Mouse (Mus musculus): Measurements from ENCODE around the gene Ifnl2.
A peak's percentile ranks its signal among the peaks of the same experiment; 100 is the strongest.
"Not testable (repeated sequence)": the region's sequence is repeated elsewhere in the genome, so short reads cannot be mapped to it uniquely, and the experiment has no call there.

The Ifnl2 gene

DNA sequence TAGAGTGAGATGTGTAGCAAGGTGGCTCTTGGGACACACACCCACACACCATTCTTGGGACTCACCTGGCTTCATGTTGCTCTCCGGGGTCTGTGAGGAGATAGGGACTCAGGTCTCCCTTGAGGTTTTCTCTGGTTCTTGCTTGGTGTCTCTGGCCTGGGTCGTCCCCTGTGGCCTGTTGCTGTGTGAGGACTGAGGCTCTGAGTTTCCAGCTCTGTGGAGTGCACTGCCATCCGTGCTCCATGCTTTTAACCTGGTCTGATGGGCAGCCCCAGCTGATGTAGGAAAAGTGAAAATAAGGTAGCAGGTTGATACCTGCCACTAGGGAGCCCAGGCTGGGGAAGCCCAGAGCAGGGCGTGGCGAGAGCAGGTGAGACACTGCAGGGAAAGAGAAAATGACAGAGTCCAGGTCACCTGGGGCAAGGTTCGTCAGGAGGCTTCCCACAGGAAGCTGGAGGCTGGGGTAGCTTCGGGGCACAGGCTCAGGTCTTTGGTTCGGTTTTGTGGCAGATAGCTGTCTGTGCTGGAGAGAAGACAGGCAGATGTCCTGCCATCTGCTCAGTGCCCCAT, at the start of gene Ifnl2:
Gene Ifnl2, minus strand, starts transcription at position 51 of the 570 bp plus-strand sequence.
- not testable (repeated sequence) for DNase-seq (ENCODE audit: low spot score in 2 of 2)

DNA sequence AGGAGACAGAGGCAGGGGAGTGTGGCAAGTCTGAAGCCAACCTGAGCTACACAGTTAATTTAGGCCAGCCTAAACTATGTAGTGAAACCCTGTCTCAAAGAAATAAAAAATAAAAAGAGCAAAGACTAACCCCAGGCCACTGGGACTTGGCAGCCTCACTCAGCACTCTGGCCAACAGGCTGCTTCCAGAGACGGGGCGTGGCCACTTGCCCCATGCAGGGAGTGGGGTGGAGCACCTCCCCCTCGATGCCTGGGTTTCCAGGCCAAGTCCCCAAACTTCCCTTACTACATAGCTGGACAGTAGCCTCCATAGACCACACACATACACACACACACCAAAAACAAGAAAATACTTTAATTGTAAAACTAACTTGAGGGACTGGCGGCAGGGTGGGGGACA, 48.2 kb upstream of the Ifnl2 start:
- no peak for DNase-seq (ENCODE audit: low spot score in 2 of 2)

DNA sequence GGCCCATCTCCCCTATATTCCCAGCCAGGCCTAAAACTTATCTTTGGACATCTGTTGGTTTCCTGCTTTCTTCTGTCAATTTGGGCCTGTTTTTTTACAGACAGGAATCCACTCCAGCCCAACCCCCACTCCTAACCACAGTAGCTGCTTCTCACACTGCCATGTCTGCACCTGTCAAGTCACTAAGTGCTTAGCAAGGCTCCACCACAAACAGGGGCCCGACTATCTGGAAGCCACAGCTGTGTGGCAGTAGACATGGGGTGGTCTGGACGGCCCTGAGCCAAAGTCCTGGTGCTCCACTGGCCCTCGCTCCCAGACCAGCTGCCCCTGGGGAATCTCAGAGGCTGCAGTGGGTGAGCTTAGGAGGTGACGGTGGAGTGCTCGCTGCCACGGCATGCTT, 47.5 kb upstream of the Ifnl2 start:
- DNase-seq (ENCODE audit: low spot score in 2 of 2): no peak

DNA sequence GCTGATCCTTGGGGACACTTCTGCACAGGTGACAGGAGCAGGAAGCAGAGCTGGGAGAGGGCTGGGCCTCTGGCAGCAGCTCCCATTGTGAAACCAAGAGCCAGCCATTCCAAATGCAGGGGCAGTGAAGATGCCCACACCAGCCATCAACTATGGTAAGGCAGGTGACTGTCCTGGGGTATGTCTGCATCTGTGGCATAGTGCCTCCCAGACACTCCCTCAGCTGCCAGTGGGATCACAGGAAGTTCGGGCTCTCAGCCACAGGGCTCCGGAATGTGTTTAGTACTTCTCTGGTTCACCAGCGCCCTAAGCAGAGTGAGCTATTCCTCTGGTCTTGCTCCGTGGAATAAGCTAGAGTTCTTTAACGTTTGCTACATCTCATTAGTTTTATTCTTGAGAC, 46.8 kb upstream of the Ifnl2 start:
- DNase-seq (ENCODE audit: low spot score in 2 of 2): no peak

DNA sequence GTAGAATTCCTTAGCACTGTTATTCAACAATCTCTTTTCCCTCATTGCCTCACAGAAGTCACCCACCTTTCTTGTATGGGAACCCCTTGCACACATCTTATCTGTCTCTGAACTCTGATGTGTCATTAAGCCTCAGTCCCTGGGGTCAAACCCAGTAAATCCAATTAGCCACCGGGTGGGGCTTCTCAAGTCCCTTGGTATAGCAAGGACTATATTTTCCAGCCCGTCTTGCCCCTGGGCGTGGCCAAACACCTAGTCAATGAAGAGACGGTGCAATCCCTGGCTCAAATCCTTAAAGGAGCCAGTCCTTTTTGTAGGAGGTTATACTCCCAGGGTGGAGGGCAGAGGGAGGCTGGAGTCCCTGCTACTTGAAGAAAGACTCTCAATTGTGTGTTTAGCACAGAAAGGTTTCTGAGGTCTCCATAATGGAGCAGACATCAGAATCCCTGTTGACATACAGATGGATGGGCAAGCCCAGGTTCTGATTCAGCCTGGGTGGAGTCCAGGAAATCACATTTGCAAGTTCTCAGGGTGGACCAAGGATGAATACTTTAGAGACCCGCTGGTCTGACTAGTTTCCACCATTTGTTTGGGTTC, 45.8 kb upstream of the Ifnl2 start:
- no peak for DNase-seq (ENCODE audit: low spot score in 2 of 2)

DNA sequence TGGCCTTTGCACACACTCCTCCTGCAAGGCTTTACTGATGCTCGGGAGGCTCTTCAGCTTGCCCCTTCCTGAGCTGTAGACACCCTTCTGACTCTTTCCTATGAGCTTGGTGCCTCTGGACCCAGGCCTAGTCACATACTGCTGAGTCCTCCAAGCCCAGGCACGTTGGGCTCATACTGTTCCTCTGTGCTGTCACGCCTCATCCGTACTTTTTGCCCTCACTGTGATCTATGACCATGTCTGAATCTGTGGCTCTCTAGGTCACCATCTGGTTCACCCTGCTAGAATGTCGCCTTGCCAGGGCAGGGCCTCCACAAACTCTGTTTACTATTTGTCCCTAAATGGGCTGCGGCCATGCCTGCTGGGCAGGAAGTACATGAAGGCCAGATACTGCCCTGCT, 42.8 kb upstream of the Ifnl2 start:
- DNase-seq (ENCODE audit: low spot score in 2 of 2): no peak

DNA sequence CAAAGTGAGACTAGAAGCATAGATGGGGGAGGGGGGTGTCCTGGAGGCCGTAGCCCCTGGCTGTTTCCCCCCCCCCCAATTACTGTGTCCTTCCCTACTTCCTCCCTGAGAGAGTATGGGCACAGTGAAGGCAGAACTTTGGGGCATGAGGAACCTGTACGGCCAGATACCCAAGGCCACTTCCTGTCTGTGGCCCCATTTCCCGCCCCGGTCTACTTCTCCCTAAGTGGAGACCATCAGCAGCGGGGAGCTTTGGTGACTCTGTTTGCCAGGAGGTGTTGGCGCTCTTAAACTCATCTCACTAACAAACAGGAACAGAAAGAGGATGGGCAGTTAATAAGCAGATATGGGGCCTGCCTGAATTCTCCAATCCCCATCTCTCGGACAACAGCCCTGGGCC, 37.4 kb upstream of the Ifnl2 start:
- DNase-seq (ENCODE audit: low spot score in 2 of 2): no peak

DNA sequence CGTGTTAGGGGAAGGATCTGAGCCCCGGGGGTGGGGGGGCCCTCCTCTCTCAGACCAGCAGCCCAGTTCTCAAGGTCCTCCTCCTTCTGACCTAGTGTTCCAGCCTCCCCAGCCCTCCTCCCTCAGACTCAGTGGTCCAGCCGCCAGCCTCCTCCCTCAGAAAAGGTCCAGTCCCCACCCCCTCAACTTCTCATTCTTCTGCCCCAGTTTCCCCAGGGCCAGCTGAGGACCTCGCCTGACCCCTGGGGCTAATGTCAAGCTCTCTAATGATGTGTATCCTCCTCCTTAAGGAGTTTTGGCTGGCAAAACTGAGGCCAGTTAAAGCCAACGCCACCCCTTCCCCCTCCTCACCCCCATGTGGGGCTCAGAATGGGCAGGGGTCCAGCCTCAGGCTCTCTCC, 36.9 kb upstream of the Ifnl2 start, which contains the start of gene Nccrp1:
Gene Nccrp1, minus strand, starts transcription at position 101 of the 400 bp plus-strand sequence.
- no peak for DNase-seq (ENCODE audit: low spot score in 2 of 2)

DNA sequence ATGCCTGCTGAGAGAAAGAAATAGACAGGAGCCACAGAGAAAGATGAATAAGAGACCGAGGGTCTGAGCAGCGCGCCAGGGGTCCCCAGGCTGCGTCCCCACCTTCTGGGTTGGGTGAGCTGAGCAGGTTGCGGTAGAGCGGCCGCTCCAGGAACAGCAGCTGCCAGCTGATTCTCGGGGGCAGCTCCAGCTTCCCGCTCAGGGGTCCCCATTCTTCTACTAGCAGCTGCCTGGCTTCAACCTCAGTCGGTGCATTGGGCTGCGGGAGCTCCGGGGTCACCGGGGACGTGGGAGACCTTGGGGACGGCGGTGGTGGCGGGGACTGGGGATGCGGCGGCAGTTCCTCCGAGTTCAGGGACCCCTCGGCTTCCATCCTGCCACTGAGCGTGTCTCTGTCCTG, 36.4 kb upstream of the Ifnl2 start:
- DNase-seq (ENCODE audit: low spot score in 2 of 2): no peak

DNA sequence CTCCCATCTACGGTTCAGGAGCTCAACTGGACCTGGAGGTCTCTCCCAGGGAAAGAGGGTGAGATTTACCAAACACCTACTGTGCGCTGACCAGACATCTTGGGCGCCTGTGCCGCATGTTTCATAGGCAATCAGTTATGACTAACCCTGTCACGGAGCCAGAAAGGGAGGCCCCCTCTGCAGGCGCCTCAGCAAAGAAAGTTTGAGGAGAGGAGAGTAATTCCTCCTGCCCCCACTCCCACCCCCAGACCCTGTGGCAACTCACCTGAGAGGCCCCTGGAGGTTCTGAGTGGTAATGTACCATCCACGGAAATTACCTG, 35.6 kb upstream of the Ifnl2 start:
- DNase-seq (ENCODE audit: low spot score in 2 of 2): no peak

DNA sequence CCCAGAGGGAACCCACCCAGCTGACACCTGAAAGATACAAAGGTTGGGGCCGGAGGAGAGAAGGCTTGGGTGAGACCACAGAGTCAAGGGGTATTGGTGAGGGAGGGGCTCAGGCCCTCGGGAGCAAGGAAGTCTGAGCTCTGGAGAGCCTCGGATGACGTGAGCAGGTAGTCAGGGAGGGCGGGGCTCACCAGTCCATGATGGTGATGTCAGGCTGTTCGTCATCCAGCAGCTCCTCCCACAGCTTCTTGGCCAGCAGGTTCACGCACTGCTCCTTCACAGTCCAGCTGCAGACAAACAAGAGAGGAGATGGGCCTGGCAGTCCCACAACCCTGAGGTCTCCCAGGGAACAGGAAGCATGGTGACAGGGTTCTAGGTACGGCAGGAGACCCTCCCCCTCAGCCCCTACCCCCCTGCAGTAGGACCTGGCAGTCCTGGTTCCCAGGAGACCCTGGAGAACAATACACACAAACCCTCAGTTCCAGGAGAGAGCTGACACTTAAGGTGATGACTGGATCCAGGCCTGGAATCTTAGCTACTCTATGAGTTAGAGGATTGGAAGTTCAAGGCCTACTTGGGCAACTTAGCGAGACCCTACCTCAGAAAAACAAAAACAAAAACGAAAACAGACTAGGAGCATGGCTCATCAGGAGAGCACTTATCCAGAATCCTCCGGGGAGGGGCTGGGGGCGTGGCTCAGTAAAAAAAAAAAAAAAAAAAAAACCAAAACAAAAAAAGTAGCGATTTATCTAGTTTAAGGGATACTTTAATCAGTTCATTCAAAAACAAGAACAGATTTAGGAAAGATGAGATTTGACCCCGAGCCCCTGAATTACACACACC, 35.0 kb upstream of the Ifnl2 start:
- no peak for DNase-seq (ENCODE audit: low spot score in 2 of 2)

DNA sequence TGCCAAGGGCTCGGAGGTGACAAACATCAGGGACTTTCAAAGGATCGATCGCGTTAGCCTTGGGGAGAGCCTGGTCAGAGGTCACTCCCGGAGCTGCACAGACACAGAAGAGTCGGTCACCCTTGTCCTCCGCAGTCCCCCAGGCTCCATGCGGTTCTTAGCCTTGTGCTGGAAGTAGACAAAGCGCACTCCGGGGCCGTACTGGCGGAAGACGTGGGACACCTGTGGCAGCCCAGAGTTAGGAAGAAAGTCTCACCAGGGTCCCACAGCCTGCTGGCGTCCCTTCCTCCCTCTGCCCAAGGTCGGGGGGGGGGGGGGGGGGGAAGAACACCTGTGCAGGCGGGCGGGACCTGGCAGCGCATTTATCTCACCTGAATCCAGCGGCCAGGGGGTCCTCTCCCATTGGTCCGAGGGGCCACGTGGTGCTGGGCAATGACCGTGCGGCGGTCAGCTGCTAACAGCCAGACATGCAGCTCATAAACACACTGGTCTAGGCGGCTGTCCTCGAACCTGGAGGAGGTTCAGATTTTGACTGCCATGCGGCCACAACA, 33.9 kb upstream of the Ifnl2 start:
- DNase-seq (ENCODE audit: low spot score in 2 of 2): no peak

DNA sequence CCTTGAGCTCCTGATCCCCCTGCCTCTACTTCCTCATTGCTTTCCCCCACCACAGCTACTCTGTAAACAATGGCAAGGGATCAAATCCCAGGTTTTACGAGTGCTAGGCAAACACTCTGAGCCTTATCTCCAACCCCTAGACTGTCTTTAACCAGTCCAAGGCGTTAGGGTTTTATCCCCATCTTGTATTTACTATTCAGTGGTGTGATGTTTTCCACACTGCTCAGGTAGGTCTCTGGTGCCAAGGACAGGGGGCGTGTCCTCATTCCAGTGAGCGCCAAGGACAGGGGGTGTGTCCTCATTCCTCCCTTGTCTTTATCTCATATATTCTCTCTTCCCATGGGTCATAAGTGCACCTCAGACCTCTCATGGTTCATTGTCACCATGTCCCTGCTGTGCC, 30.3 kb upstream of the Ifnl2 start, which contains the start of gene Sycn:
Gene Sycn, plus strand, starts transcription at position 360 of the 400 bp plus-strand sequence.
- DNase-seq (ENCODE audit: low spot score in 2 of 2): no peak

DNA sequence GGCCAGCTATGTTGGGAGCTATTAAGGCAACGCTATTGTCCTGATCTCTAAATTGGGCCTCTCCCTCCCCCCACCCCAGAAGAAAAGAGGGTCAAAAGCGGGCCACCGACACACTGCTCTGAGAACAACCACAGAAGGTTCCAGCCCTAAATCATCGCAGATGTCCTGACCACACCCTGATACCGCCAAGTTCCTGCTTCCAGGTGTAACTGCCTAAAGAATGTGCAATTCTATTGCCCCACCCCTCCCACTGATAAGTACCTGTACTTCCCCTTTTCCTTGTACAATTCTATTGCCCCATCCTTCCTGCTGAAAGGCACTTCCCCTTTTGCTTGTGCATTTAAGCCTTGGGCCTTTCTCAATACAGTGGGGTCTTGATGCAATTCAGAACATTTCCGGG, 28.6 kb upstream of the Ifnl2 start:
- DNase-seq (ENCODE audit: low spot score in 2 of 2): not testable (repeated sequence)

DNA sequence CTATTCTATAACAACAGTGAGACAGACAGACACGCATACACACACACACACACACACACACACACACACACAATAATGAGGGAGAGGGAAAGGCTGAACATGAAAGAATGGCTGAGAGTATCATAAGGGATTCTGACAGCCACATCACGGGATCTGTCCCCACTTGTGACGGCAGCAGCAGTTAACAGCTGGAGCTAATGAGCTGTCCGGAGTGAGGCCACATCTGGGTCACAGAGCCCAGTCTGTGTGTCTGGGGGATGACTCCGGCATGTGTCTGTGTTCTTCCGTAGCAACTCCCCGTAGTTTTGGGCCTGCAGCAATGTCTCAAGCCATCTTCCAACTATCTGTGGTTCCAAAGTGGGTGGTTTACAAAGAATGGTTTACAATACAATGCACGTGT, 21.8 kb upstream of the Ifnl2 start:
- no peak for DNase-seq (ENCODE audit: low spot score in 2 of 2)

DNA sequence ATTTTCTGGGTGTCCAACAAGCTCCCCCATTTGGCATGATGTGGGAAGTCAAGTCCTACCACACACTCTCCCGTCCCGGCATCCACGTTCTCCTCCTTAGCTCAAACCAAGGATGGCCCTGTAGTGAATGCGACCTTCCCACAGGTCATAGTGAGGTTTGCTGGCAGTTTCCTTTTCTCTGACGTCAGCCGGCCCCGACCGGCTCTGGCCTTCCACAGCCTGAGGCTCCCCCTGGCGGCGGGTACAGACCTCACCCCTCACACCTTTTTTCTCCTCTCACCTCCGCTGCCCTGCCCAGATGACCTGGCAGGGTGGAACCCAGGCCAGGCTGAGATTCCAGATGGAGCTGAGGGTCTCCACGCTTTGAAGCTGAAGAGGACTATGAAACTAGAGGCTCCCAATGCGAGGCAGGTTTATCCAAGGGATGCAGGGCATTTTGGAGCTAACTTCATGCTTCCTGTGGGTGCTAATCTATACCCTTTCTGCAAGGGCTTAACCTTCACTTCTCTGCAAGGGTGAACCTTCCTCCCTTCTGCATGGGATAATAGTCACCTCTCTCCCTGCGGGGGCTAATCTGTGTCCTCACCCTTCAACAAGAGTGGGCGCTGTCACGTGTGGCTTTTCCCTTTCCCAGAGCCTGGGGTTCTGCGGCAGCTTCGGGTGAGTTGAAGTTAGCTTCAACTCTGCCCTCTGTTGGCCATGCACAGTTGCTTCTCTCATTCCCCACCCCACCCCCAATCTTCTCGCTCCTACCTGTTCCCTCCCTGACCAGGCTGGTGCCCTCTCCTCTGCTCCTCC, 17.9 kb upstream of the Ifnl2 start:
- DNase-seq (ENCODE audit: low spot score in 2 of 2): peak; percentile 81 to 95

DNA sequence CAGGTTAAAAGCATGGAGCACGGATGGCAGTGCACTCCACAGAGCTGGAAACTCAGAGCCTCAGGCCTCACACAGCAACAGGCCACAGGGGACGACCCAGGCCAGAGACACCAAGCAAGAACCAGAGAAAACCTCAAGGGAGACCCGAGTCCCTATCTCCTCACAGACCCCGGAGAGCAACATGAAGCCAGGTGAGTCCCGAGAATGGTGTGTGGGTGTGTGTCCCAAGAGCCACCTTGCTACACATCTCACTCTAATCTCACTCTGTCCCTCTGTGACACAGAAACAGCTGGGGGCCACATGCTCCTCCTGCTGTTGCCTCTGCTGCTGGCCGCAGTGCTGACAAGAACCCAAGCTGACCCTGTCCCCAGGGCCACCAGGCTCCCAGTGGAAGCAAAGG, 12.3 kb upstream of the Ifnl2 start, which contains the start of gene Ifnl3:
Gene Ifnl3, plus strand, starts transcription at position 301 of the 400 bp plus-strand sequence.
- not testable (repeated sequence) for DNase-seq (ENCODE audit: low spot score in 2 of 2)

DNA sequence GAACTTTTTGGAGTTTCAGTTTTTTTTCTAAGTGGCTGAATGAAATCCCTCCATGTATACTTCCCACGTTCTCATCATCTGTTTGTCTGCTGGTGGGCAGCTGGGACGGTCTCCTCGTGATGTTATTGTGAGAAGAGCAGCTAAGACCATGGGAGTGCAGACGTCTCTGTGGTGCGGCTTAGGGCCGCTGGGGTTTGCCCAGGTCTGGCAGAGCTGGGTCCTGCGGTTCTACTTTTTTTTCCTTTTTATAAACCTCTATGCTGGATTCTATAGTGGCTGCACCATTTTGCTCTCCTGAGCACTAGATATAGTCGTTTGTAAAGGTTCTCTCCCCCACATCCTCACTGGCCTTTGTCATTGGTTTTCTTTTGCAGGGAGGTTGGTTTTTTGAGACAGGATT, 1.2 kb upstream of the Ifnl2 start:
- no peak for DNase-seq (ENCODE audit: low spot score in 2 of 2)

DNA sequence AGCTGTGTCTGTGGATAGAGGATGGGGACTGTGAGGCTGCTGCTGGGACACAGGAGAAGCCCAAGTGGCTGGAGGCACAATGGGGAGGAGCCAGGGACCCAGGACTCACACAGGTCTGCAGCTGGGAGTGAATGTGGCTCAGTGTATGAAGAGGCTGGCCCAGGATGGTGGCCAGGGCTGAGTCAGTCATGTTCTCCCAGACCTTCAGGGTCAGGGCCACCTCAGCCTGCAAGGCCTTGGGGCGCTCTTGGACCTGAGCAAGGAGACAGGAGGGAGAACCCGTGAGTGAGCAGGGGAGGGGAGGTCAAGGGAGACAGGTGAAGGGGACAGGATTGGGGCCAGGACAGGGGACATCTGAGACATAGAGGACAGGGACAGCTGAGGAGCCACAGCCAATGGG, 1.1 kb downstream of the Ifnl2 start:
- DNase-seq (ENCODE audit: low spot score in 2 of 2): not testable (repeated sequence)

DNA sequence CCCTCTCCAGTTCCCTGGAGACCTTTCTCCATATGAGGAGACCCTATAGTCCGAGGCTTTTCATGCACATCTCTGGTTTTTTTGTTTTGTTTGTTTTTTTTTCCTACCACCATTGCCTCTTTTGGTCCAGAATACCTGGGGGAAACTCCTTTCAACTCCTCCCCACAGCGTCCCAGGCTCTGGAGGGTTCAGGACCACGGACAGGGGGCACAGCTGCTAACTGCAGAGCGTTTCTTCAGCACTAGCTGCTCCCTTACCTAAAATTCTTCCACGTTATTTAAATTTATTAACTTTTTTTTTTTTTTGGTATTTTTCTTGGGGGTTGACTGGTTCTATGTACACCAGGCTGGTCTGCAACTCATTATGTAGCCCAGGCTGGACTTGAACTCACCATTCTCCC, 4.7 kb downstream of the Ifnl2 start:
- no peak for DNase-seq (ENCODE audit: low spot score in 2 of 2)

DNA sequence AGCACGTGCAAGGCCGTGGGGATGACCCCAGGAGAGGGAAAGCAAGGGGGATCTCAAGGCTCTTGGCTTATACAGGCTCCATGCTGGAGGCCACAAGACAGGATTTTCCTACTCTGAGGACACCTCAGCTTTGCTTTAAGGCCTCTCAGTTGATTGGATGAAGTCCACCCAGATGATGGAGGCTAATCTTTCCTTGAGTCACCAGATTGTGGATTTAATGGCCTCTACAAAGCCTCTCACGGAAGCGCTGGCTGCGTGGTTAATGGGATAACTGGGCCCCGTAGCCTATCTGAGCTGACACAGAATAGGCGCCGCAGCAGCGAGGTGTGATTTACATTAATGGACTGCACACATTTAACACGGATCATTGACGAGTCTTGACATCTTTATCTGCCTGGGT, 14.8 kb downstream of the Ifnl2 start:
- no peak for DNase-seq (ENCODE audit: low spot score in 2 of 2)

DNA sequence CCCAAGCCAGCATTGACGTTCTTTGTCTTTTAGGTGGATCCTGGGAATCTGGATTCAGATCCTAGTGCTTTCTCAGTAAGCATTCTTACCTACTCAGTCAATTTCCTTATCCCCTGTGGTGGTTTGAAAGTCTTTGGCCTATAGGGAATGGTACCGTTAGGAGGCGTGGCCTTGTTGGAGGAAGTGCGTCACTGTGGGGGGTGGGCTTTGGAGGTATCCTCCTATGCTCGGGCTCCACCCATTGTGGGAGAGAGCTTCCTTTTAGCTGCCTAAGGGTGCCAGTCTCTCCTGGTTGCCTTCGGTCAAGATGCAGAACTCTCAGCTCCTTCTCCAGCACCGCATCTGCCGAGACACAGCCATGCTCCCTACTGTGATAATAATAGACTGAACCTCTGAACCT, 17.9 kb downstream of the Ifnl2 start:
- no peak for DNase-seq (ENCODE audit: low spot score in 2 of 2)

Measured in spleen, postnatal 4 days (tissue).